Mouse (Mus musculus): ENCODE measurements at regions not wholly inside any gene's neighbourhood (a gene's known extent, or its start where the extent isn't known, plus 50 kb on each side); places are given as distances from the start of the nearest gene placed in this dataset.

- Histone ChIP-seq H3K4me1 (replicated peaks) (peaks cover 13% of the 10 kb centered on the region), H3K9ac (replicated peaks) (no peak overlapping the region), H3K27me3 (no peaks in the 10 kb centered on the region), H3K36me3 (no peaks in the 10 kb centered on the region), H3K27ac (no peak overlapping the region), H3K9me3 (no peaks in the 10 kb centered on the region), H3K4me2 (replicated peaks) (no peak overlapping the region), H3K4me3 (replicated peaks) (no peak overlapping the region)
- ATAC-seq = no peak
- 75% methylated on average over 4 of the region's 4 CpGs for WGBS
Measured at GRCm38 (mm10) chr2:117866946-117867345, 244.7 kb upstream of the Thbs1 start.

DNA sequence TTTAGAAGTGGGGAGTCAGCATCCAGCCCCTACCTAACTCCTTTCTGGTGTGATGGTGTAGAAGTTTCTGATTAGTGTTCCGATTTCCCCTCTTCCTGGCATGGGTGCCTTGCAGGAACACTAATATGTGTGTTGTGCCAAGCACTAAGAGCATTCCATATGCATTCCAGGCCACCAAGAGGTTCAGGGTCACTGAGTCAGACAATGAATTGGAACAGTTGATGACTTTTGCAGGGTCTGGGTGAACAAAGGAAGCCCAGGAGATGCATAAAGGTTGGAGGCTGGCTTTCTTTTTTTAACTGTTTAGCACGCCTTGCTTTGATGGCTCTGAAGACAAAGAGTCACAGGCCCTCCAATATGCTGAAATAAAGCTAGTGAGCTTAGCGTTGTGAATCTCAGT, 244.3 kb upstream of the Thbs1 start:
- 23% methylated on average over 3 of the region's 3 CpGs for WGBS

GRCm38 (mm10) chr2:117868857-117869256, 242.8 kb upstream of the Thbs1 start:
- no peak overlapping the region for H3K9ac ChIP-seq (replicated peaks)
- H3K27ac ChIP-seq = no peak overlapping the region
- H3K36me3 ChIP-seq = no peaks in the 10 kb centered on the region
- 96% methylated on average over 1 of the region's 1 CpGs for WGBS
- no peak for ATAC-seq
- H3K4me2 ChIP-seq (replicated peaks) = no peak overlapping the region
- H3K9me3 ChIP-seq = no peaks in the 10 kb centered on the region
- H3K27me3 ChIP-seq = no peaks in the 10 kb centered on the region
- no peak overlapping the region for H3K4me3 ChIP-seq (replicated peaks)
- H3K4me1 ChIP-seq (replicated peaks) = peaks cover 16% of the 10 kb centered on the region

More for the DNA sequence above, 244.3 kb upstream of the Thbs1 start:
- Histone ChIP-seq H3K4me2 (replicated peaks) (no peak overlapping the region), H3K27ac (no peak overlapping the region), H3K9ac (replicated peaks) (no peak overlapping the region), H3K9me3 (no peaks in the 10 kb centered on the region), H3K36me3 (no peaks in the 10 kb centered on the region), H3K27me3 (no peaks in the 10 kb centered on the region), H3K4me1 (replicated peaks) (peaks cover 16% of the 10 kb centered on the region), H3K4me3 (replicated peaks) (no peak overlapping the region)
- ATAC-seq = no peak

GRCm38 (mm10) chr2:117871507-117872282, 240.0 kb upstream of the Thbs1 start:
- no peak overlapping the region for H3K4me2 ChIP-seq (replicated peaks)
- no peaks in the 10 kb centered on the region for H3K27me3 ChIP-seq
- H3K36me3 ChIP-seq = no peaks in the 10 kb centered on the region
- H3K4me3 ChIP-seq (replicated peaks) = no peak overlapping the region
- 33% methylated on average over 9 of the region's 9 CpGs for WGBS
- H3K4me1 ChIP-seq (replicated peaks) = peaks cover 16% of the 10 kb centered on the region
- no peak for ATAC-seq
- no peak overlapping the region for H3K9ac ChIP-seq (replicated peaks)
- H3K9me3 ChIP-seq = no peaks in the 10 kb centered on the region
- H3K27ac ChIP-seq = no peak overlapping the region

DNA sequence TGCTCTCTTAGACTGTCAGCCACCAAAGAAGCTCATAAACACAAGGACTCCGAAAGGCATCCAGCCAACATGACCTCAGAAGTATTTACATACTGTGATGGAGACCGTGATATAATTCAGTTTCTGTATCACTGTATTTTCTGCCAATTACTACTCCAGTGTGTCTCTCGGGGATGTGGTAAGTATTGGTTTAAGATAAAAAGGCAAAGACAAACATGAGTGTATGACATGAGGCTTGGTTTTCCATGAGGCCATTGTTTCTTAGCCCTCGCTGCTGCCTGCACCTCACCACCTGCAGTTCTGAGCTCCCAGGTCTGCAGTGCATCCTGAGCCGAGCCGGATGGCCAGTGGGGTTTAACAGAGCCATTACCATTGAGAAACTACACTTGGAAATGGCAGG, 233.9 kb upstream of the Thbs1 start:
- no peak overlapping the region for H3K4me2 ChIP-seq (replicated peaks)
- WGBS = 83% methylated on average over 6 of the region's 6 CpGs
- H3K27me3 ChIP-seq = no peaks in the 10 kb centered on the region
- no peak overlapping the region for H3K9ac ChIP-seq (replicated peaks)
- ATAC-seq = no peak
- H3K4me1 ChIP-seq (replicated peaks) = no peaks in the 10 kb centered on the region
- H3K9me3 ChIP-seq = no peaks in the 10 kb centered on the region
- H3K4me3 ChIP-seq (replicated peaks) = no peak overlapping the region
- no peaks in the 10 kb centered on the region for H3K36me3 ChIP-seq
- no peak overlapping the region for H3K27ac ChIP-seq

DNA sequence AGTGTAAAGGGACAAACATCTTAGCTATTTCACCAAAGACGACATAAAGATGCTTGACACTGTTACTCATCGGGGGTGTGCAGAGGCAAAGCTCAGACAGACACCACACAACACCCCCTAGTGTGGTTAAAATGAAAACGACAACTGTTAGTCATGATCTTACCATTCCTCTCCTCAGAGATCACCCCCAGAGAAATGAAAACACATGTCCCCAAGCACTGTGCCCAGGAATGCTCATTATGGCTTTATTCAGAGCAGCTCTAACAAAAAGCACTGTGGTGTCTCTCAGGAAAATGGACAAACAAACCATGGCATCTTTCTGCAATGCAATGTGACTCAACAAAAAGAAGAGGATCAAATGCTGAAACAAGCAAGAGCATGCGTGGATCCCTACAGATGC, 229.5 kb upstream of the Thbs1 start:
- Histone ChIP-seq H3K9me3 (no peaks in the 10 kb centered on the region), H3K4me2 (replicated peaks) (no peak overlapping the region), H3K9ac (replicated peaks) (no peak overlapping the region), H3K4me1 (replicated peaks) (no peaks in the 10 kb centered on the region), H3K4me3 (replicated peaks) (no peak overlapping the region), H3K27me3 (no peaks in the 10 kb centered on the region), H3K36me3 (no peaks in the 10 kb centered on the region), H3K27ac (no peak overlapping the region)
- 79% methylated on average over 4 of the region's 4 CpGs for WGBS
- ATAC-seq = no peak

GRCm38 (mm10) chr2:117882890-117883289, 228.8 kb upstream of the Thbs1 start:
- H3K36me3 ChIP-seq = no peaks in the 10 kb centered on the region
- no peak overlapping the region for H3K27ac ChIP-seq
- H3K4me1 ChIP-seq (replicated peaks) = no peaks in the 10 kb centered on the region
- no peaks in the 10 kb centered on the region for H3K9me3 ChIP-seq
- no peaks in the 10 kb centered on the region for H3K27me3 ChIP-seq
- 90% methylated on average over 2 of the region's 2 CpGs for WGBS
- ATAC-seq = no peak
- H3K4me2 ChIP-seq (replicated peaks) = no peak overlapping the region
- H3K9ac ChIP-seq (replicated peaks) = no peak overlapping the region
- no peak overlapping the region for H3K4me3 ChIP-seq (replicated peaks)

DNA sequence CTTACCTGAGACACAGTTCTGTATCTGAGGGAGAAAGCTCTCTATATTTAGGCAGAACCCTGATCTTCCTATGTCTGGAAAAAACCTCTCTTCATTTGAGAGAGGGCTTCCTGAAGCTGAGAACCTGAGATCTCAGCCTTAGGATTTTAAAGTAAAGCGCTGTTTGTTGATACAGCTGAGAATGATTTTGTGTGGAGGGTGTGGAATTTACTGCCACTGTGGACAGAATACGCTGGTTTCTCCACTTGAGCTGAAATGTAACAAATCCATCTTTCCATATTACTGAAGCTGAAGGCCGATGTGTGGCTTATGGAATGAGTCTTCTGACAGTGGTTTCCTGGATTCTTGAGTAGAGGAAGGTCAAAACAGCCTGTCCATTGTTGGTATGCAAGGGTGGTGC, 225.2 kb upstream of the Thbs1 start:
- H3K4me3 ChIP-seq (replicated peaks) = no peak overlapping the region
- no peak overlapping the region for H3K27ac ChIP-seq
- H3K36me3 ChIP-seq = no peaks in the 10 kb centered on the region
- WGBS = 92% methylated on average over 3 of the region's 3 CpGs
- H3K27me3 ChIP-seq = no peaks in the 10 kb centered on the region
- H3K4me2 ChIP-seq (replicated peaks) = no peak overlapping the region
- H3K9ac ChIP-seq (replicated peaks) = no peak overlapping the region
- no peaks in the 10 kb centered on the region for H3K9me3 ChIP-seq
- no peaks in the 10 kb centered on the region for H3K4me1 ChIP-seq (replicated peaks)
- ATAC-seq = no peak

DNA sequence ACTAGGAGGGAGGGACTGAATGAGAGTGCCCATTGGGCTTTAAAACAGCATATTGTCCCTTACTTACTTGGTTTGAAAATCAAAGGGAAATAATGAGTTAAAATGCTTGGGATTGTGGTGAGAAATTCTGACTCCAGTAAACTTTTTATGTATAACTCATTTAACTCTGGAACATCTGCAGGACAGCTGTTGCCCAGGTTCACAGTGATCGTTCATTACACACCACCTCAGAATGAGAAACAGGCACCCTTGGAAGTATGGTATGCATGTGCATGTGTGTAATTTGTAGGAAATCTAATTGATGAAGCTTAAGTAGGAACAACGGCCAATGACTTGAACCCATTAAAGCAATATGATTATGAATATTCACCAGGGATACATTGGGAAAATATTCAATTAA, 210.4 kb upstream of the Thbs1 start:
- Histone ChIP-seq H3K9me3 (no peaks in the 10 kb centered on the region), H3K9ac (replicated peaks) (no peak overlapping the region), H3K27me3 (no peaks in the 10 kb centered on the region), H3K4me2 (replicated peaks) (no peak overlapping the region), H3K36me3 (no peaks in the 10 kb centered on the region), H3K4me1 (replicated peaks) (no peaks in the 10 kb centered on the region), H3K4me3 (replicated peaks) (no peak overlapping the region), H3K27ac (no peak overlapping the region)
- ATAC-seq = no peak
- WGBS = 90% methylated on average over 2 of the region's 2 CpGs

DNA sequence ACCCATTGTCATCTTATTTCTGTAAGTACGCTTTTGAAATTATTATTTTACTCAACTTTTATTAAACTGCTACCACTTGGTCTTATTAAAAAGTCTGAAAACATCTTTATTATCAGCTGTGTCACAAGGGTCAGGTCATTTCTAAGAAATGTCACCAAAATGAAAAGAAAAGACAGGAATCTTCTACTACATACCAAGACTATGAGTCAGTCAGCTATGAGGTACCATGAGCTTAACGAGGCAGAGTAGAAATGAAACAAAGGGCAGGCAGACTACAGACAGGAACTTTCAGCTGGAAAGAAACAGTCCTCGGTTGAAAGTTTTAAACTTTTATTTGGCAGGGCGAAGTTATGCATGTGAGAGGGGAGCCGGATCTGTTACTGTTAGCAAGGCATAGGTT, 208.8 kb upstream of the Thbs1 start:
- Histone ChIP-seq H3K4me2 (replicated peaks) (no peak overlapping the region), H3K9me3 (no peaks in the 10 kb centered on the region), H3K4me3 (replicated peaks) (no peak overlapping the region), H3K36me3 (no peaks in the 10 kb centered on the region), H3K9ac (replicated peaks) (no peak overlapping the region), H3K4me1 (replicated peaks) (no peaks in the 10 kb centered on the region), H3K27ac (no peak overlapping the region), H3K27me3 (no peaks in the 10 kb centered on the region)
- WGBS = 87% methylated on average over 5 of the region's 5 CpGs
- no peak for ATAC-seq

DNA sequence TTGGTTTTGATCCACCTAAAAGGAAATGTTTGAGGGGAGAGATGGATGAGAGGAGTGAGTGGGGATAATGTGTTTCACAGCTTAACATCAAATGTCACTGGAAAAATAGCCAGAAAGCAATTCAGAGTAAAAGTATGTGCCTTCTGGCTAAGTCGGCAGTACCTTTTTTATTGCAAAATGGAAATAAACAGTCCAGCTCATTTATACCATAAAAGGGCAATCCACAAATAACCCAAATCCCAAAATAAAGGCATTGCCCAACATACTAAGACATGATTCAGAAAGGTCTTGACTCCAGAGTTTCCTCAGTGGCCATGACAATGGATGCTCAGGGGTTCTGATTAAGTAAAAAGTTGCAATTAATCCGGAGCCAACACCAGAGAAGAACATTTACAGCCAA, 208.0 kb upstream of the Thbs1 start:
- H3K4me2 ChIP-seq (replicated peaks) = no peak overlapping the region
- 86% methylated on average over 2 of the region's 2 CpGs for WGBS
- no peaks in the 10 kb centered on the region for H3K36me3 ChIP-seq
- no peak for ATAC-seq
- no peak overlapping the region for H3K27ac ChIP-seq
- no peak overlapping the region for H3K4me3 ChIP-seq (replicated peaks)
- no peaks in the 10 kb centered on the region for H3K4me1 ChIP-seq (replicated peaks)
- no peaks in the 10 kb centered on the region for H3K27me3 ChIP-seq
- no peak overlapping the region for H3K9ac ChIP-seq (replicated peaks)
- no peaks in the 10 kb centered on the region for H3K9me3 ChIP-seq

GRCm38 (mm10) chr2:117906509-117906908, 205.2 kb upstream of the Thbs1 start:
- ATAC-seq = no peak
- WGBS = 96% methylated on average over 2 of the region's 2 CpGs
- H3K4me1 ChIP-seq (replicated peaks) = no peaks in the 10 kb centered on the region

GRCm38 (mm10) chr2:117910781-117911180, 200.9 kb upstream of the Thbs1 start:
- no peaks in the 10 kb centered on the region for H3K36me3 ChIP-seq
- H3K27ac ChIP-seq = no peak overlapping the region
- no peak overlapping the region for H3K4me2 ChIP-seq (replicated peaks)
- ATAC-seq = no peak
- H3K4me3 ChIP-seq (replicated peaks) = no peak overlapping the region
- WGBS = 66% methylated on average over 1 of the region's 1 CpGs
- H3K4me1 ChIP-seq (replicated peaks) = no peaks in the 10 kb centered on the region
- no peaks in the 10 kb centered on the region for H3K9me3 ChIP-seq
- no peaks in the 10 kb centered on the region for H3K27me3 ChIP-seq
- H3K9ac ChIP-seq (replicated peaks) = no peak overlapping the region

More at GRCm38 (mm10) chr2:117906509-117906908, 205.2 kb upstream of the Thbs1 start:
- Histone ChIP-seq H3K27me3 (no peaks in the 10 kb centered on the region), H3K9ac (replicated peaks) (no peak overlapping the region), H3K27ac (no peak overlapping the region), H3K36me3 (no peaks in the 10 kb centered on the region), H3K4me3 (replicated peaks) (no peak overlapping the region), H3K4me2 (replicated peaks) (no peak overlapping the region), H3K9me3 (no peaks in the 10 kb centered on the region)

All from midbrain, embryonic 13.5 days (tissue).